ENCODE assay signal across 26 mouse cellular contexts in the genomic region with DNA sequence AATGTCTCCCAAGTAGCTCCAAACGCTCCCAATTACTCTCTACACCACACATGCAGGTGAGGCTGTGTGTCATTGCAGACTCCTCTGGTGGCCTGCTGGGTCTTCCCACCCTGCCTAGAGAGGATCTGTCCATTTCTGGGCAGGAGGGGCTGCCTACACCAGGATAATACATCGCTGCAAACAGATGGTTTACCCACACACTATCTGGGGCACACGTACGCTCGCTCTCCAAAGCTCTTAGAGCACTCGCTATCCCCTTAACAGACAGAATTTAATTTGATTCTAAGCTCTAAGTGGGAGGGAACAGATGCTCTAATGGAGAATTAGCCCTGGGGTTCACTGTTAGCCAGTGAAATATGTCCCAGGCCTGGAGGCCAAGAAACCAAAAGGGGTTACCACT.
A peak's percentile ranks its signal among the peaks of the same experiment; 100 is the strongest.
DNase-seq lines count a peak whose midpoint lies in the region; ATAC-seq and TF ChIP-seq lines count a peak whose summit lies in the region.
"Had no signal": no experiment of that assay in that cellular context is flagged by ENCODE, and none has a peak within 500 bp of the region (broad histone marks: within the 10 kb centered on the region; RNA-seq: fewer than 3 reads in every experiment).

No protein-coding gene starts in this region.

- H3K36me3 ChIP-seq in stomach, embryonic 15.5 days: no peaks in the 10 kb centered on the region
- H3K36me3 ChIP-seq in stomach, postnatal 0 days (ENCODE audit: control insufficient read depth, insufficient read depth, low read length): no peaks in the 10 kb centered on the region
- H3K36me3 ChIP-seq: embryonic facial prominence, embryonic 15.5 days; intestine, embryonic 15.5 days; limb, embryonic 15.5 days had no signal

- no peaks in the 10 kb centered on the region for H3K9me3 ChIP-seq in stomach, embryonic 15.5 days
- no peaks in the 10 kb centered on the region for H3K9me3 ChIP-seq in stomach, postnatal 0 days (ENCODE audit: control insufficient read depth, low read length)
- H3K9me3 ChIP-seq: embryonic facial prominence, embryonic 15.5 days; heart, embryonic 10.5 days; intestine, embryonic 15.5 days; limb, embryonic 15.5 days; megakaryocyte, embryonic 14.5 days had no signal

- no peak overlapping the region for H3K4me2 ChIP-seq in stomach, embryonic 15.5 days
- no peak overlapping the region for H3K4me2 ChIP-seq in stomach, postnatal 0 days (replicated peaks; ENCODE audit: low read depth)
- H3K4me2 ChIP-seq: embryonic facial prominence, embryonic 15.5 days; intestine, embryonic 15.5 days; limb, embryonic 15.5 days; lung, embryonic 14.5 days had no signal

- TF ChIP-seq CTCF in cerebellum, adult 2 months (IDR thresholded peaks at IDR 0.05; ENCODE audit: borderline replicate concordance, insufficient read depth, low read depth, low read length): no peak
- TF ChIP-seq CTCF in stomach, postnatal 0 days (IDR thresholded peaks at IDR 0.05; ENCODE audit: low read depth): no peak

- no peaks in the 10 kb centered on the region for H3K27me3 ChIP-seq in cerebellum, adult 2 months (ENCODE audit: control insufficient read depth, insufficient read depth, low read length)
- no peaks in the 10 kb centered on the region for H3K27me3 ChIP-seq in stomach, embryonic 15.5 days (replicated peaks)
- H3K27me3 ChIP-seq in stomach, postnatal 0 days (ENCODE audit: control insufficient read depth, insufficient read depth, low read length): no peaks in the 10 kb centered on the region
- H3K27me3 ChIP-seq: embryonic facial prominence, embryonic 15.5 days; intestine, embryonic 15.5 days; limb, embryonic 15.5 days had no signal

- peak; percentile 22; the same call in 1 of the 2 replicates for ATAC-seq in stomach, embryonic 15.5 days (ENCODE audit: insufficient read depth, low FRiP score, low read depth)
- no peak for ATAC-seq in stomach, postnatal 0 days (ENCODE audit: low FRiP score, low TSS enrichment)
- ATAC-seq: activated CD4-positive, CD25-positive, alpha-beta regulatory T cell, adult 4 months; forebrain, embryonic 14.5 days; intestine, embryonic 15.5 days; midbrain, embryonic 16.5 days had no signal

- TF ChIP-seq POLR2A in cerebellum, adult 2 months (IDR thresholded peaks at IDR 0.05; ENCODE audit: borderline replicate concordance, insufficient read depth, low read length): no peak

- peak in 1 of 2 experiments; percentile 34 for DNase-seq in cerebellum, adult 2 months
- DNase-seq in cerebellum, adult 9-10 months: no peak
- peak; percentile 51 for DNase-seq in layer of hippocampus, adult 11-12 months (ENCODE audit: low spot score)
- DNase-seq in layer of hippocampus, adult 9-10 months (ENCODE audit: low spot score): no peak
- no peak for DNase-seq in stomach, postnatal 0 days (ENCODE audit: low spot score)
- no peak for DNase-seq in lung, postnatal 25 days (ENCODE audit: low spot score)
- DNase-seq in cerebellum, adult 11-12 months: no peak
- DNase-seq: adrenal gland, adult 8-10 months; cerebellum, adult 9-11 months; gastrocnemius, postnatal 10 days; kidney, adult 8-10 months; kidney, postnatal 14 days; left cerebral cortex, postnatal 4 days; lung, embryonic 14.5 days; lung, postnatal 36 days; right cerebral cortex, postnatal 4 days had no signal

- peaks cover 28% of the 10 kb centered on the region for H3K4me1 ChIP-seq in cerebellum, adult 2 months (ENCODE audit: control insufficient read depth, insufficient read depth, low read length)
- H3K4me1 ChIP-seq in stomach, embryonic 15.5 days: no peaks in the 10 kb centered on the region
- H3K4me1 ChIP-seq in stomach, postnatal 0 days (replicated peaks; ENCODE audit: control insufficient read depth, insufficient read depth): no peaks in the 10 kb centered on the region
- H3K4me1 ChIP-seq: intestine, embryonic 15.5 days; megakaryocyte, embryonic 14.5 days had no signal

- WGBS in cerebellum, adult 2 months: 22% methylated on average over 6 of the region's 6 CpGs
- 71% methylated on average over 6 of the region's 6 CpGs for WGBS in stomach, embryonic 15.5 days
- 72% methylated on average over 6 of the region's 6 CpGs for WGBS in stomach, postnatal 0 days

- H3K9ac ChIP-seq in stomach, embryonic 15.5 days: no peak overlapping the region
- no peak overlapping the region for H3K9ac ChIP-seq in stomach, postnatal 0 days (ENCODE audit: low read length)
- H3K9ac ChIP-seq: embryonic facial prominence, embryonic 15.5 days; intestine, embryonic 15.5 days; limb, embryonic 15.5 days; liver, embryonic 14.5 days; lung, embryonic 14.5 days had no signal

- H3K27ac ChIP-seq in cerebellum, adult 2 months (ENCODE audit: insufficient read depth, low read length): 0 out of 2 replicates have a peak overlapping the region, but pooled peaks have one; percentile 65
- no peak overlapping the region for H3K27ac ChIP-seq in stomach, embryonic 15.5 days
- no peak overlapping the region for H3K27ac ChIP-seq in stomach, postnatal 0 days (replicated peaks)
- H3K27ac ChIP-seq: embryonic facial prominence, embryonic 15.5 days; intestine, embryonic 15.5 days; limb, embryonic 15.5 days; liver, embryonic 14.5 days had no signal

- no peak for TF ChIP-seq EP300 in stomach, postnatal 0 days (optimal IDR thresholded peaks at IDR 0.05)

- H3K4me3 ChIP-seq in cerebellum, adult 2 months (replicated peaks; ENCODE audit: insufficient read depth, low read depth, low read length): no peak overlapping the region
- no peak overlapping the region for H3K4me3 ChIP-seq in stomach, embryonic 15.5 days (replicated peaks)
- no peak overlapping the region for H3K4me3 ChIP-seq in stomach, postnatal 0 days (ENCODE audit: low read depth, low read length)
- H3K4me3 ChIP-seq: embryonic facial prominence, embryonic 15.5 days; heart, embryonic 10.5 days; intestine, embryonic 15.5 days; limb, embryonic 15.5 days; megakaryocyte, embryonic 14.5 days had no signal
